Mouse (Mus musculus) ES-Bruce4 (cell line): ENCODE results near the gene Cacul1.

Experiments used
- CTCF ChIP-seq: IDR thresholded peaks from one replicate; pipeline ENCODE4 v1.8.1; 2011; ENCODE audit warnings: low read depth, low read length
- POLR2A ChIP-seq: IDR thresholded peaks from one replicate; pipeline ENCODE4 v1.8.1; 2011; ENCODE audit warnings: low read length; ENCODE audit not compliant: insufficient read depth

DNA sequence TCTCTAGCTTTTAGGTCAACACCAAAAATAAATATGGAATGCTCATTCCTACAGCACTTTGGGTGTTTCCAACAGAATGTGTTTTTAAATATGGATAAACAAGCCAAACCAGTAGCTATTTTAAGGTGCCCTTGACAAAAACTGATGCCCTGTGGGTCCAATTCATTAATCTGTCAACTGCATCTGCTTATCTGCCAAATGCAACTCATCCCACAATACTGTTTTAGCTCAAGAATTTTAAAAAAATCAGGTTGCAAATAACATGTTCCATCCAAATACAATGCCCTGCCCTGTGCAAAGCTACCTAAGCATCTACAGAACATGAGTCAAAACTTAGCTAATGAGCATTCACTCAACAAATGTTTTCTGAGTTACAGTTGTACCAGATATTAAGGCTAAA, 20.3 kb downstream of the Cacul1 start:
- no peak for TF ChIP-seq CTCF
- no peak for TF ChIP-seq POLR2A
